Mouse (Mus musculus) lung, postnatal 0 days (tissue): ENCODE results near the gene Brd2.

ENCODE experiments used
- CTCF ChIP-seq: IDR thresholded peaks from 2 replicates; pipeline ENCODE4 v1.5.1; 2016; ENCODE audit warnings: antibody characterized with exemption, mild to moderate bottlenecking
- EP300 ChIP-seq: IDR thresholded peaks from 2 replicates; pipeline ENCODE4 v1.6.1; 2016; ENCODE audit warnings: antibody characterized with exemption, mild to moderate bottlenecking, control low read depth

DNA sequence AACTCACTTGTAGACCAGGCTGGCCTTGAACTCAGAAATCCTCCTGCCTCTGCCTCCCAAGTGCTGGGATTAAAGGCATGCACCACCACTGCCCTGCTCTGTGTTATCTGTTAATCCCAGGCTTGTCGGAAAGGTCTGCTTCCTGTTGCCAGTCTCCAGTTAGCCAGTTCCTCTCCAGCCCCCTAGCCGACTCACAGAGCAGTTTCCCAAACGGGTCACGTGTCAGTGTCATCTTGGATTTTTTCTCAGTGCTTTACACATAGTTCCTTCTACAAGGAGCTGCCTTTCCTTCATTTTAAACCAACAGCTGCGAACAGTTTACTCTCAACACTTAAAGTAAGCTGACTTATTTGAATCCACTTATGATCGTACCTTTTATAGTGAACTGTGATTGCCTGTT lies 2.2 kb upstream of the Brd2 start:
- TF ChIP-seq CTCF (no peak), EP300 (no peak)
